Mouse (Mus musculus): ENCODE measurements around the gene Slc22a5. TPM values are rescaled to one million over a fixed set of nuclear protein-coding genes. Genes with fewer than 3 reads are reported as not detected.
"Not testable (repeated sequence)": the region's sequence is repeated elsewhere in the genome, so short reads cannot be mapped to it uniquely, and the experiment has no call there.

Slc22a5 gene
- total RNA-seq, 2 experiments from 2014 or later = 13.3 to 15.8 TPM

DNA sequence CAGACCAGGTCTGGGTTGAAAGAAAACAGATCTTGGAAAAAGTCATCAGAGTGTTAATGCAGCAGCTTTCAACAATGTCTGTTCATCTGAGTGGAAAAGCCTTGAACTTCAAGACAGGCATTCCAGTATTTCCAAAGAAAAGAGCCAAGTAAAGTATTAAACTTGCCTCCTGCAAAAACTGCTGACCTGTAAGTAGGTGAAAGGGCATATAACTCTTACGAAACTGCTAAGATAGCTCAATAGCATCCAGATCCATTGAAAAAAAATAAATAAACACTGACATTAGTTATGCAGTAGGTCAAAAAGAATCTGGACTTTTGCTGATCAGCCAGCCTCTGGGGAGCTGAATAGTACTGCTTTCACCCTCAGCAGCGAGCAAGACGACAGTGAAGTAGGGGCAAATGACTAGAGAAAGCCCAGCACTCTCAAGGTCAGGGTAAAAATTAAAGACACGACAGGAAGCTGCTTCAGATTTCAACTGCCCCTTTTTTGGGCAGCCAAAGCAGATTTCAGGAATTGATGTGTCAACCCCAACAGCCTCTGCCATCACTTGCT lies 2.3 kb downstream of the Slc22a5 start:
- DNase-seq (ENCODE audit: low spot score in 2 of 2) = no peak

DNA sequence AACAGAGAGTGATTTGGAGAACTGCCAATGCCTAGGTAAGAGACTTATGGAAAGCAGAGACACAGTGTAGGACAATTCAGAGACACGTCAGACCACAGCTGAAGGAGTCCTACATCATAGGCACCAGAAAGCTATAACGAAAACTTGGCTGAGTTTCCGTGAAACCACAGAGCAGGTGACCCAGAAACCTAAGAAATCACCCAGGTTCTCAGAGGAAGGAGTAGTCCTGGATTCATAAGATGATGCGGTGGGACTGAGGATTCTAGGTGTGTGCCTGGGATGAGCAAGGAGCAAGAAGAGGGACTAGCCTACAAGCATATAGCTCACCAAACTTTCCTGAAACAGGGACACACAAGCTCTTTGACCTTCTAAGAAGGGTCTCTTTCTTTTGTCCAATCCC lies 3.2 kb downstream of the Slc22a5 start:
- no peak for DNase-seq (ENCODE audit: low spot score in 2 of 2)

DNA sequence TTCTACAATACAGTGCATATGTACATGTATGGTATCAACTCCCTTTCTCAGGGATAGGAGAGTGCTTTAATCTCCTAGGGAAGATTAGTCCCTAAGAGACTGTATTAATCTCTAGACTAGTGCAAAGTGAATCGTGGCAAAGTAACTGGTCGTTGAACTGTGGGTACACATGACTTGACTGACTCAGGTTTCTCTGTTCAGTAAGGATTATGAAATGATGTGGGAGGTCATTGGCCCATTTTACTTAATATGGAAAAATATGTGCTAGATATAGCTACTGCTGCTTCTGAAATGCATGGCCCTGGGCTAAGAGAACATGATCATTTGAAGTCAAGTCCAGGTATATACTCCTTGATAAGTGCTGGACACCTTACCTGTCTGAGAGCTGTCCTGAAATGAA lies 8.2 kb downstream of the Slc22a5 start:
- no peak for DNase-seq (ENCODE audit: low spot score in 2 of 2)

DNA sequence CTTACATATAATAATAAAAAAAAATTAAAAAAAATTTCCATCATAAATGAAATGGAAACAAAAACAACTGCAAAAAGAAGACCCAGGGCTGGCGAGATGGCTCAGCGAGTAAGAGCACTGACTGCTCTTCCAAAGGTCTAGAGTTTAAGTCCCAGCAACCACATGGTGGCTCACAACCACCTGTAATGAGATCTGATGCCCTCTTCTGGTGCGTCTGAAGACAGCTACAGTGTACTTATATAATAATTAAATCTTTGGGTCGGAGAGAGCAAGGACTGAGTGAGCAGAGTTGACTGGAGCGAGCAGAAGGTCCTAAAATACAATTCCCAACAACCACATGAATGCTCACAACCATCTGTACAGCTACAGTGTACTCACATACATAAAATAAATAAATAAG lies 13.4 kb downstream of the Slc22a5 start:
- DNase-seq (ENCODE audit: low spot score in 2 of 2) = not testable (repeated sequence)

DNA sequence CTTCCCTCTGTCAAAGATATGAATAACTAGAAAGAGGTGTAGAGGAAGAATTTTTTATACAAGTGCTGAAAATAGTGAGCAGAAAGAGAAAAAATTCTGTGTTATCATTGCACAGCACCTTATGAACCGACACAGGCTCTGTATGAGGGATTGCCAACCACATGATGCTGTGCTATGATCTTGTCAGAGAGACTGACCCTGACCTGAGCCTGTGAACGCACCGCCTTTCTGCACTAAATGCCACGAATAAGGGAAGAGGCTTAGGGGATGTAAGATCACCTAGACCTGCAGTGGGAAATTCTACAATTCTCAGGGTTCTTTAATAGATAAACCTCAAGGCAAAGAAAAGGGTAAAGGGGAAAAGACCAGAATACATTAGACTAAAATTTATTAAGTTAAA lies 15.0 kb downstream of the Slc22a5 start:
- no peak for DNase-seq (ENCODE audit: low spot score in 2 of 2)

DNA sequence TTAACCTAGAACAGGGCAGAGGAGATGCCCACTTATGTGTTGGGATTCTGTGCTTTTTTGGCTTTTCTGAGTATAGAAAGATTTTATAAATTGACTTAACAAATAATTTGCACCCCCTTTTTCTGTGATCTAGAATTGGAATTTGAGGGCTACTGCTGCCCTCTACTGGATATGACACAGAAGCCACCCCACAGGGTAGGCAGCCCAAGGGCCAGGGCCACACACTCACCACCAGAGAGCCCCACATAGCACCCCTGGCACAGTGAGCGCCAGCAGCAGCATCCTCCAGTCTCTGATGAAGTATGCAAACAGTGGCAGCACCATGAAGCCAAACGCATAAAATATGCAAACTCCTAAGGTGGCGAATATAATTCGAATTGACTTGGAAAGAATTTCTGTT lies 16.8 kb downstream of the Slc22a5 start:
- peak; percentile 13 to 23 for DNase-seq (ENCODE audit: low spot score in 2 of 2)

DNA sequence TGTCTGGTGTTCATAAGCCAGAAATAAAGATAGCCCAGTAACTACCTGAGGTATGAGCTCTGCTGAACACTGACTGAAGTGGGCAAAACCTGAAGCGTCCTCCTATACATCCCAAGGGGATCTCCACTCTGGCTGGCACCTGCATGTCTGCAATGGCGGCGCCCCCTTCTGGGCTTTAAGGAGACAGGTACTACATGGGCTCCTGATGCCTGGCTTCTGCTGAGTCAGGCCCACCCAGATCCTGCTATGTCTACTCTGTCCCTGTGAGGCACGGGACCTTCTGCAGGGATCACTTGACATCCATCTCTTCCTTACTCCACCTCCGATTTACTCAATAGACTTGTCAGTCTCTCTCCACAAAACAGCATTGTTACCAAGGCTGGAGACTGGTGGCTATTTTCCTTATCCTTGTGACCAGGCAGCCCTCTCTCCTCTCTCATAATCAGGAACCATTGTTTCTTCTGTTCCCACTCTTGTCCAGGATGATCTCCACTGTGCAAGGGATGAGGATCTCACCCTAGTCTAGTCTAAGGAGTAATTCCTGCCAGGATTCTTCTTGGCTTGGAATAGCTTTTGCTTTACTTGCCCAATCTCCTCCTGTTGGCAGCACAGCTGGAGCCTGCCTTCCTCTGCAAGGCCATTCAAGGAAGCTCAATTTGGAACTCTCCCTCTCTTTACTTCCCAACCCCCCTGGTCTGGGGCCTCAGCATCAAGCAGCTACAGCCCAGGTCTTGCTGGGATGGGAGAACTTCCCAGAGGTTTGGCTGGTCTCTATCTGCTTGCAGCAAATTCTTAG lies 17.4 kb downstream of the Slc22a5 start:
- not testable (repeated sequence) for DNase-seq (ENCODE audit: low spot score in 2 of 2)

DNA sequence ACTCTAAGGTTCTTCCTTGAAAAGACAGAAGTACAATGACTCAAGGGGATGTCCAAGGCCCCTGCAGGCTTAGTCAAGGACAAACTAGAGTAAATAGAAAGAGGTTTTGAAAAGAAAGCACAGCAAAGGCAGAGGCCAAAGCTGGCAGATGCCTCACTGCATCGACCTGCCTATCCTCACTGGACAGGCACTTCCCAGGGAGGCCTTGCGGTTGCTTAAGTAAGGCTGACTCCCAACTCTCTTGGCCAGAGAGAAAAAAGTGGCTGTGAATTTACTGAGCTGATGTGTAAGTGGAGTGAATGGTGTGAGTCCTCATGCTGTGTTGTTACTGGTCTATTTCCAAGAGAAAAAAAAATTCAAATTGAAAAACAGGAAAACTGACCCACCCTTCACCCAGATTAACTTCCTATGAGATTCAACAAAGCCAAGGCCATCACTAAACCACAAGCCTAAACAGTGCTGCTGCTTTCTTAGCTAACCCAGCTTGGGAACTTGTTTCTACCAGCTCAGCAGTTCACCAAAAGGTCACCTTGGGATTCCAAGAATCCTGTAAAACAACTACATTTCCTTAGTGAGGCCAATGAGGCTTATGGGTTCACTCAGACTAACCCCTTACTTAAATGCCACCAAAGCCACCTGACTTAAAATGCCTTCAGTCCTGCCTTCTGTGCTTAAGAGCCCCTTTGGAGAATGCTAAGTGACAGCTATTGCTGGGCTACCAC lies 19.5 kb downstream of the Slc22a5 start:
- DNase-seq (ENCODE audit: low spot score in 2 of 2) = no peak

DNA sequence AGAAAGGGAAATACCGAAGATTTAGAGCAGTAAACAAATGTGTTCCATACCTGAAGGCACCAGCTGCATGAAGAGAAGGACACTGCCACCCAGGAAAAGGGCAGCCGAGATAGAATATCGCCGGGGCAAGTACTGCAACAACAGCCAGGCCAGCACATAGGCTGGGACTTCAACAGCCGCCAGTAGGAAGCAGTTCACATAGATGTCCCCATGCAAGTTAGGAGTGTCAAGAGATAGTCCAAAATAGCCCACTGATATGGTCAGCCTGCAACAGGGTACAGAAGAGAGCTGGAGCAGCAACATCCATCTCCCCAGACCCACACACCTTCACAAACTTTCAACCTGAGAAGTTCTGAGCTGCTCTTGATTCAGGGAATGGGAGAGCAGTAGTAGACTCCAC lies 22.3 kb downstream of the Slc22a5 start:
- no peak for DNase-seq (ENCODE audit: low spot score in 2 of 2)

DNA sequence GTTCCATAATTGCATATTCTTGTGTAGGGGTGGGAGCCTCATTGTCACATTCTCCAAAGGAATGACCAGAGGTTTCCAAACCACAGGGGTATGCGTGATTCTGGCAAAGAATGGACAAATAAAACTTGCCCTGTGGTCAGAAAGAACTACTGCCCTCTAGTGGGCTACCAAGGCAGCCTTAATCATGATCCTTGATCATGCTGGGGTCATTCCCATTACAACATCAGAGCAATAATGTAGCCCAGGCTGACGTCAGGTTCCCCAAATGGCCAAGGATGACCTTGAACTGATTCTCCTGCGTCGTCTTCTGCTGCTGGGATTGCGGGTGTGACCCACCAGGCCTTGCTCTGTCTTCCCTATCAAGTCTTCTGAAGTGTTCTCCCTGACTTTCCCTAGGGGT lies 23.1 kb downstream of the Slc22a5 start:
- DNase-seq (ENCODE audit: low spot score in 2 of 2) = not testable (repeated sequence)

DNA sequence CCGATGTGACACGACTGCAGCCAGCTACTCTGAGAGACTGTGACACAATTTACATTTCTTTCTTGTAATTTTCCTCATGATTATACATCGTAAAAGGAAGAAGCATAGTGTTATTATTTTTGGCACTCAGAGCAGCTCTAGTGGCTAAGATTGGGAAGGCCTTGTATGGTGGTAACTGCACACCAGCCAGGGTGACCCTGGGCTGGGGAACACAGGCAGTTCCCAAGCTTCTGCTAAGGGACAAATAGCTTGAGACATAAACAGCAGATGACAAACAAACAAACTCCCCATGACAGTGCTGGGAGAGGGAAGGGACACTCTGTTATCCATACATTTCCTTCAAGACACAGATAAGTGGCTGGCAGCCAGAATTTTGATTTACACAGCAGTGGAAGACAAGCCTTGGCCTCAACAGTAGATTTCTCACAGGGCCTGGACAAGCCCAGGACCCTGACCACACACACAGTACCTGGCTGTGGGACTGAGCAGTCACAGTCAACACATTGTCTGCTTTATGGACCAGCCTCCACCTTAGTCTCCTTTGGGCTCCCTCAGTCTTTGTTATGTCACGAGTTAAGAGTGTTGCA lies 26.6 kb downstream of the Slc22a5 start:
- not testable (repeated sequence) for DNase-seq (ENCODE audit: low spot score in 2 of 2)

DNA sequence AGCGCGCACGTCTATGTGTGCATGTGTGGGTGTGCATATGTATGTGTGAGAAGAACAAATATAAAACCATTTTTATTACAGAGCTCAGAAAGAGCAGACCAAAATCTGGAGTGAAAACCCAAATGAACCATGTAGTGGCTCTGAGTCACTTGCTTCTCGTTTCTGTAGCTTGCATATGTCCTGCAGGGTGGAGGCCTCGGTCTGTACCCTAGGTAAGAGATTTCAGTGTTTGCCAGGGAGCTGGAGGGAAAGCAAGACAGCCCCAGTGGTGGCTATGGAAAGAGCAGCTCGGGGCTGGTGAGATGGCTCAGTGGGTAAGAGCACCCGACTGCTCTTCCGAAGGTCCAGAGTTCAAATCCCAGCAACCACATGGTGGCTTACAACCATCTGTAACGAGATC lies 30.5 kb downstream of the Slc22a5 start:
- not testable (repeated sequence) for DNase-seq (ENCODE audit: low spot score in 2 of 2)

DNA sequence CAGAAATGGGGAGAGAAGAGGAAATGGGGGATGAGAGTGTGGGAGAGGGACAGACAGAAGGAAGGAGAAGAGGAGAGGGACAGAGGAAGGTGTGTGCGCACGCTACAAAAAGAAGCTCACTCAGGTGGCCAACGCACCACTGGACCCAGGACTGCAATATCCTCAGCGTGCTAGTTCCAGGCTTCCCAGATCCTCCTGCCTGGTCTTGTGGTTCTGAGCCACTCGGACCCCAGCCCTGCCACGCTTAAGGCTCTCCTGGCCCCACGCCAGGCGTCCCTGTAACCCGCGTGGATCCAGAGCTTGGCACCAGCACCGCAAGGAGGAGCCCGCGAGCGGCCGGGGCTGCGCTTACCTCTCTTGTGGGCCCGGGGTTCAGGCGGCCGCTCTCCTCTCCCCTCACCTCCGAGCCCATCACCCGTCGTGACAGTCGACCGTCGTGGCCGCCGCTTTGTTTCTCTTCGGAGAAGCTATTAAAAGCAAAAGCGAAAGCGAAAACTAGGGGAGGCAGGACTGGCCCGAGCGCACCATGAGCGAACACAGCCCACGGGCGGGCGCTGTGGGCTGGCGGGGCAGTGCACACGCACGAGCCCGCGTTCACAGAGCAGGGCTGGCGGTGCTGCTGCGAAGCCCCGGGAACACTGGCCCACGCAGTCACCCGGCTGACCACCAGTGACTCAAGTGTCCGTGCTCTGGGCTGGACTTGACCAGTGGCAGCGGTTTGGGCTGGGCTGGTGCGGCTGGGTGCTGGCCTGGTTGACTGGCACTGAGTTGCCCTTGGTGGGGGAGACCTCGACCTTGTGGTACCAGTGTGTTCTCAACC lies 32.5 kb downstream of the Slc22a5 start, which contains the start of gene Gm12216:
Gm12216 (minus strand) TSS at position 496 of the 820 bp plus-strand sequence.
- peak; percentile 30 to 45 for DNase-seq (ENCODE audit: low spot score in 2 of 2)

DNA sequence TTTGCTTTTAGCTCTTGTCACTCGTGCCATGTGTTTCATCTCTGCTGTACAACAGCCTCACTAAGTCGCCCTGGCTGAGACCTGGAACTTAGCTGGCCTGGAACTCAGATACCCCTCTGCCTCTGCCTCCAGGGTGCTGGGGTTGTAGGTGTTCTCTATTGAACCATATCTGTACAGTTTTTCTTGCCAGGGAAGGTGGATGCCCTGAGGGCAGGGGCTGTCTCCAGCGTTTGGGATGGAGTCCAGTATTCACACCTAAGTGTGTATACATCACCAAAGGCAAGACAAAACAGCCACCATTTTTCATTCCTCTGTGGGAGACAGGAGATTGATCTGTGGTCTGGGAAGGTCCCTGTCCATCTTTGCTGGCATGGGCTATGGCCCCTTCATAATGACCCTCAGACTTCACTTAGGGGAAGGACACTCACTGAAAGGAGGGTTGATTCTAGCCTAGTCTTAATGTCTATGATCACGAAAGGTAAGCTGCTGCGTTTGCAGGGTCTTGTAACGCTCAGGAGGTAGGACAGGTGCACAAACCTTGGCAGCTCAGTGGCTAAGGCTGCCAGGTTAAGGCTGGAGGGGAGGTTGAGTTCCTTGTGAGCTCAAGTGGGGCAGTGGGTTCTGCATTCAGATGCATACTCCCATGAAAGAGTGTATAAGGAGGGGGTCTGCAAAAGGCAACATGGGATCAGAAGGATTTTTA lies 33.3 kb downstream of the Slc22a5 start:
- DNase-seq (ENCODE audit: low spot score in 2 of 2) = no peak

DNA sequence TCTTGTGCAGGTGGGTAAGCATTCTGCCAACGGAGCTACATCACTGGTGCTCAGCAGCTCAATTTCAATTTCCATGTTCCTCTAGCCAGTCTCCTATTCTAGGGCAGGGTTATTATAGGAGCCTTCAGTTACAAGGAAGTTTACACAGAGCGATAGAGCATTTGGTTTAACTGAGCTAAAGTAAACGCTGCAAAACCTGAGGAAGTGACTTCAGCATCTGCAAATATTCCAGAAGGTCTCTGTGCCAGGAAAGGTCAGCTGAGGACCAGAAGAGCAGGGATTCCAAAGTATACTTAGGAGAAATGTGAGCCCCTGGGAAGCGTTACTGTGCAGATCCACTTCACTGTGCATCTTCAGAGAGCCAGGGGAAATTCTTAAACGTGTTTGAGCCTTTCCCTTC lies 37.8 kb downstream of the Slc22a5 start:
- DNase-seq (ENCODE audit: low spot score in 2 of 2) = no peak

DNA sequence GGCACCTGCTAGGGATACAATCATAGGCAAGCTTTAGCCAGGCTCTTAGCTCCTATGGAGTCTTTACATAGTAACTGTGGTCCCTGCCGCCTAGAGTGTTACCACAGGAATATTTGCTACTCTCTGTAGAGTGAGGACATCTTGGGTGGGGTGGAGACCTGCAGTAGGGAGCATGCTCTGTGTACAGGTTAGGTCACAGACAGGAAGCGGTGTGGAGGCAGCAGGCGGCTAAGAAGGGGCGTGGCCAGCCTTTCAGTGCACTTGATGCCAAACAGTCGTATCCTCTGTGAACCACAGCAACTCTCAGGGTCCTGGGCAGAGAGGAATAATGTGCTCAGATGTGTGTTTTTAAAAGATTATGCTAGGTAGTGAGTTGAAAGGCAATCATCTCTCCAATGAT lies 39.7 kb downstream of the Slc22a5 start:
- no peak for DNase-seq (ENCODE audit: low spot score in 2 of 2)

DNA sequence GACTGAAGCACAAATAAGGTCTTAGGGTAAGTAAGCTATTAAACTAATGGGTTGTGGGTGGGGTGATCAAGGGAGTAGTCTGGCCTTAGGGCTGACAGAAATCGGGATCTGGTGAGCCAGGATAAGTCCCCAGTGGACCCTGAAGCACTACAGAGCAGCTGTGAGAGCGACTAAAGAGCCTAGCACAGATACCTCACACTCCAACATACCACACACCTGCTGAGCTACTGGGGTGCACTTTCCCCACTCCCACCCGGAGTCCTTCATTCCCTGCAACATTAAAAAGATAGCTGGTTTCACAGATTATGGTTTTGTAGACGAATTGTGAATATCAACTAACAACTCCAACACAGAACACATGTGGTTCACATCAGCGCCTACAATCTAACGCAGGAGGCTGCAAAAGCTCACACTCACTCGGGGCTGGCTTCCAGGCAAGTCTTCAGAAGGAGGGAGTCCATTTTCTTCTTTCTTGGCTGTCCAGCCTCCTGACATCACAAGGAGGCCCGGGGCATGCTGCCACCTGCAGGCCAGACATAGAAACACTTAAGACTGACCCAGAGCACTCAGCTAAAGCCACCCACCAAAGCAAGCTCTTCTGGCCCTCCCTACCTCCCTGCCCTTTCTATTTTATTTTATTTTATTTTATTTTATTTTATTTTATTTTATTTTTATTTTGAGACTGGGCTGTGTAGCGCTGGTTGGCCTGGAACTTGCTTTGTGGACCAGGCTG lies 41.7 kb downstream of the Slc22a5 start:
- DNase-seq (ENCODE audit: low spot score in 2 of 2) = peak; percentile 77 to 82

DNA sequence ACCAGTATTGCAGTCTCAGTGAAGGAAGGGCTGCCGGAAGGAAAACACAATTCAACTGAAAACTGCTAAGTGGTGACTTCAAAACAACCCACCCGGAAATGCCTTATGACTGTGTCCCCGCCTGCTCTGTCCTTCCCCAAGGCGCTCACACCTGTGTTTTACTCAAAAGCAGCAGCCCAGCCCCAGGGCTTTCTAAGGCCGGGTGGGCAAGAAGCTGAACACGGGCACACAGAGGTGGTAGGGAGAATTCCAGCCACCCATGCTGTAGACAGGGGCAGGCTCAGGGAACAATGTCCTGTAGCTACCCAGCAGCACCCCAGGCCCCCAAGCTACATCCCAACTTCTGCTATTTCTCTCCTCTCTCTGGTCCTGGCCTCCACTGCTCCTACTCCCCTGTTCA lies 45.8 kb downstream of the Slc22a5 start:
- DNase-seq (ENCODE audit: low spot score in 2 of 2) = no peak

DNA sequence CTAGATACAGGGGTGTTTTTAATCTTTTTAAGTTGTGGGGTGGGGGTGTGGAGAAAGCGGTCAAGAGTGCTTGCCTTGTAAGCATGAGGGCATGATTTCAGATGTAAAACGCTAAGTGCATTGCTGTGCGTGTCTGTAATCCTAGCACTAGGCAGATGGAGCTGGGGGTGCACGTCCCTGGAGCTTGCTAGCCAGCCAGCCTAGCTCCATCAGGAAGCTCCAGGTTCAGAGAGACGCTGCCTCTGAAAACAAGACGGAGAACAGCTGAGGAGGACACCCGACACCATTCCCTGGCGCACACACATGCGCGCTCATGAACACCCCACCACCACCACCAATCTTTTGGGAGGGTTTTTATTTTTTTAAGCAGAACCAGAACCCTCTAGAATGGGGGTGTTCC lies 48.4 kb downstream of the Slc22a5 start:
- DNase-seq (ENCODE audit: low spot score in 2 of 2) = peak in 1 of 2 experiments; percentile 34

DNA sequence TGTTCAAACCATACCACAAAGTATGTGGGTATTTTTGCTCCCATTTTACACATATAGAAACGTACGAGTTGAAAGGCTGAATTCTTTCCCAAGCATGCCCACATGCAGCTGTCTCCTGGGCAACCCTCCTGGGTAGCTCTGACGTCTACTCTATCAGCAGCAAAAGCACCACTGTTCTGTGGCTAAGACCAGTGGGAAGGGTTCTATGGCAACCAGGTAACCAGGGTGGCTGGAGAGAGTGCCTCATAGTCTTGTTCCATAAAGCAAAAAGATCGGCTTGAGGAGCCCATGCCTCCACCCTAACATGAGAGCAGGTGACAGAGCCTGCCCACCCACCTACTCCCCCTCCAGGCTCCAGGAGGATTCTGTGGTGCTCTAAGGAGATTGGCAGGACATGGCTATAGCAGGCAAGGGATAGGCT lies 49.3 kb downstream of the Slc22a5 start:
- DNase-seq (ENCODE audit: low spot score in 2 of 2) = no peak

Data from layer of hippocampus, postnatal 10 days (tissue).